Mouse (Mus musculus): ENCODE results near the gene Mta1.

Gene Mta1

GRCm38 (mm10) chr12:113098530-113099151 is 563 bp downstream of the Mta1 start:
- DNase-seq (ENCODE audit: low spot score), result no peak

GRCm38 (mm10) chr12:113099470-113100237 is 1.6 kb downstream of the Mta1 start:
- no peak for DNase-seq (ENCODE audit: low spot score)

DNA sequence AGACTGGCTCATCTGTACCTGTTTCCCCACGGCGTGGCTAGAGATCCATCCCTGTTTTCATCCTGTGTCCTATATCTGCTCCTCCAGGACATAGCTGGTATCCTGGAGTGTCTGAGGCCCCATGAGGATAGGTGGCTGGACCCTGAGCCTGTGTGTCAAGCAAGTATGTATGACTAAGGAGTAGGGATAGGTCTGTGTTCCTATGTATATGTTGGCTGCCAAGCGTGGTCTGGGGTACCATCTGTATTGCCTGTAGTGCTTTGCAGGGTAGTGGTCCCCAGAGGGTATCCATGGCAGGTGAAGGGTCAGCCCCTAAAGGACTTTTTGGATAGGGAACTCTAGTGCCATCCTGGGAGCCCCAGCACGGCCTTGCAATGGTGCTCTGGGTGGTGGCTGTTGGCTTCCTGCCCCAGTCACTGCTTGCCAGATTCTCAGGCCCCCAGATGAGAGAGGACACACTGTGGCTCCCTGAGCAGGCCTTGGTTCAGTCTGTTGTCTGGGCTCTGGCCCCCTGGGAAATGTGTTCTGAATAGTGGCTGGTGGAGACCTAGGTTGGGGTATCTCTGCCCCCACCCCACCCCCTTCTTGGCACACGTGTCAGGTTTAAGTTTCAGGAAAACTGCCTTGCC is 2.5 kb downstream of the Mta1 start:
- DNase-seq (ENCODE audit: low spot score), result no peak

GRCm38 (mm10) chr12:113101251-113101960 is 3.3 kb downstream of the Mta1 start:
- no peak for DNase-seq (ENCODE audit: low spot score)

GRCm38 (mm10) chr12:113102461-113102860 is 4.4 kb downstream of the Mta1 start:
- DNase-seq (ENCODE audit: low spot score), result no peak

DNA sequence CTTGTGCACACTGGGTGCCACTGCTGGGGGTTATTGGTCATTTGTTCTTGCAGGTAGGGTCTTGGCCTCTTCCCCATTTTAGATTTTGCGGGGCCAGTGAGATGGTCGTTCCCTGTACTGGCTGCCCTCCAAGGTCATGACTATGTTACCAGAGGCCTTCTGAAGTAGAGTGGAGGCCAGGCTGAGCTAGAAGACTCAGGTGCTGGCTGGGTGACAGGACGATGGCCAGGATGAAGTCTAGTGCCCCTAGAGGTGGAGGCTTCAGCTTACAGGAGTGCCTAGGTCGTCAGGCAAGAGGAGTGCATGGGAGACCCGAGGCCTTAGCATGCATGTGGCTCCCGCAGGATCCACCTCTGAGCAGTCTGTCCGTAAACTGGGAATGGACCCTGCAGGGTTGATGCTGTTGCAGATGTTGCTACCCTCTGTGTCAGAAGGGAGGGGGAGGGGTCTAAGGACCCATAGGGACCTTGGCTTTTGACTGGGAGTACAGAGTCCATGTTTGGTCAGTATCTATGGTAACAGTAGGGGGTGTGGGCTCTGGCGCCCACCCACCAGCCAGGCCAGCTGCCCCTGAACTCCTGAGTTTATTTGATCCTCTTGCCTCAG is 5.9 kb downstream of the Mta1 start:
- no peak for DNase-seq (ENCODE audit: low spot score)

DNA sequence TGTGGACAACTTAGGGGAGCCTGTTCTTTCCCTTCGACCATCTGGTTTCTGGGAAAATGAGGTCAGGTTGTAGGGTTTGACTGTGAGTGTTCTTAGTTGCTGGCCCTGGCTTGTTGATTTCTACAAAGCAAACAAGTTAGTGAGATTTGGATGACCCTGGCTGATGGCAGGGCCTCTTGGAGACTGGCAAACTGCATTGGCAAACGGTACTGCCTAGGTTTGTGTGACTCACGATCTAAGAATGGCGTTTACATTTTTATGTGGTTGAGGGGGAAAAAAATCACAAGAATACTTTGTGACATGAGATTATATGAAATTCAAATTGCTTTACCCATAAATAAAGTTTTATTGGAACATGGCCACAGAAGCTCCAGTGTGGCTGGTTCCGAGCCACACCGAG is 8.3 kb downstream of the Mta1 start:
- DNase-seq (ENCODE audit: low spot score), result no peak

GRCm38 (mm10) chr12:113107431-113108124 is 9.5 kb downstream of the Mta1 start:
- DNase-seq (ENCODE audit: low spot score), result no peak

GRCm38 (mm10) chr12:113108528-113109283 is 10.6 kb downstream of the Mta1 start:
- no peak for DNase-seq (ENCODE audit: low spot score)

DNA sequence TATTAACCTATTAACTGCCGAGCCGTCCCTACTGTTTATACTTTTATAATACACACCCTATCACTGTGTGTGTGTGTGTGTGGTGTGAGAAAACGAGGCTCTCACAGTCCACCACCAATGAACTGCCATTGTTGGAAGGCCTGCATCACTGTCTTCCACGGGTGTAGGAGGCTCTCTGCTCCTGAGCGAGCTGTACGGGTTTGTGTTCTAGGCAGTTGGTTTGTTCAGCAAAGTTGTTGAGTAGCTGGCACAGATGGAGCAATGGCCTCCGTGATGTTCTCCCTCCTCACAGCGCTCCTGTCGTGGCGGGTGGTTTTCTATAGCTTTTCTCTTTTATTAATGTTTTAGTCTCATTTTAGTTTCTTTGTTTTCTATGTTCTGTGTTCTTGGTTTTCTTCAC is 11.7 kb downstream of the Mta1 start:
- no peak for DNase-seq (ENCODE audit: low spot score)

DNA sequence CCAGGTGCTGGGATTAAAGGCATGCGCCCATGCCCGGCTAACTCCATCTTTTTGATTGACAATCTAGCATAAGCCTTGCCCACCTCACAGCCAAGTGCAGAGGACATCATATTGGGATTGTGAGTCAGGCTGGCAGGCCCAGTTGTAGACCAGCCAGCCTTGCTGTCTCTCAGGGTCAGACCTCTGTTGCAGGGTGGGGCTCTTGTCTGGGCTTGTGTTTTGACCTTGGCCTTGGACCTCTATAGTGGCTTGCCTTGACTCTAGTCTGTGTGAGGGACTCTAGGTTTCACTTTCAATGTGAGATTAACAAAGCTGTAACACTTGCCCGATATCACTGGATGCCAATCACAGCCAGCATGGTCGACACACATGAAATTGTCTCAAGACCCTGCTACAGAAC is 16.1 kb downstream of the Mta1 start:
- DNase-seq (ENCODE audit: low spot score), result no peak

DNA sequence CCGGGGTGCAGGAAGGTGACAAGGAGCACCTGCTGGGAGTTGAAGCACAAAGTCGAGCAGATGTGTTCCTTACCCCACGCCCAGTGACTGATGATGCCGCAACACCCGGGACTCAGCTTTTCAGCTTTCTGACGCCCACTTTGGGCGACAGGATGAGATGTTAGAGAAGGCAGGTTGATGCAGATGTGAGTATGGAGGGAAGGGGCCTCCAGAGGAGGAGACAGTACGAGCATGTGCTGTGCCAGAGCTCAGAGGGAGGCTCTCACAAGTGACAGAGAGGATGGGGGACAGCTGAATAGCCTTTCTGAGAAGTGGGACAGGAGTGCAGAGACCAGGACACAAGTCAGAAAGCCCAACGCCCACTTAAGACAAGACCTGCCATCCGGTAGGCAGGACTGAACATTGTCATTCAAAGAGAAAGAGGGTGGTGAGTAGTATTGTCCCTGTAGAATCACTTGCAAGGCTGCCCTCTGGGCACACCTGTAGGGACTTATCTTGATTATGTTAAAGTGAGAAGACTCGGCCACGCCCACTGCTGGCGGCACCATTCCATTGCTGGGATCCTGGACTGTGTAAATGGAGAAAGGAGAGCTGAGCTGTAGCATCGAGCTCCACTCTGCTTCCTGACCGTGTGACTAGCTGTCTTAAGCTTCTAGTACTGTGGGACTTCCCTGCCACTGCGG is 16.9 kb downstream of the Mta1 start:
- DNase-seq (ENCODE audit: low spot score), result no peak

DNA sequence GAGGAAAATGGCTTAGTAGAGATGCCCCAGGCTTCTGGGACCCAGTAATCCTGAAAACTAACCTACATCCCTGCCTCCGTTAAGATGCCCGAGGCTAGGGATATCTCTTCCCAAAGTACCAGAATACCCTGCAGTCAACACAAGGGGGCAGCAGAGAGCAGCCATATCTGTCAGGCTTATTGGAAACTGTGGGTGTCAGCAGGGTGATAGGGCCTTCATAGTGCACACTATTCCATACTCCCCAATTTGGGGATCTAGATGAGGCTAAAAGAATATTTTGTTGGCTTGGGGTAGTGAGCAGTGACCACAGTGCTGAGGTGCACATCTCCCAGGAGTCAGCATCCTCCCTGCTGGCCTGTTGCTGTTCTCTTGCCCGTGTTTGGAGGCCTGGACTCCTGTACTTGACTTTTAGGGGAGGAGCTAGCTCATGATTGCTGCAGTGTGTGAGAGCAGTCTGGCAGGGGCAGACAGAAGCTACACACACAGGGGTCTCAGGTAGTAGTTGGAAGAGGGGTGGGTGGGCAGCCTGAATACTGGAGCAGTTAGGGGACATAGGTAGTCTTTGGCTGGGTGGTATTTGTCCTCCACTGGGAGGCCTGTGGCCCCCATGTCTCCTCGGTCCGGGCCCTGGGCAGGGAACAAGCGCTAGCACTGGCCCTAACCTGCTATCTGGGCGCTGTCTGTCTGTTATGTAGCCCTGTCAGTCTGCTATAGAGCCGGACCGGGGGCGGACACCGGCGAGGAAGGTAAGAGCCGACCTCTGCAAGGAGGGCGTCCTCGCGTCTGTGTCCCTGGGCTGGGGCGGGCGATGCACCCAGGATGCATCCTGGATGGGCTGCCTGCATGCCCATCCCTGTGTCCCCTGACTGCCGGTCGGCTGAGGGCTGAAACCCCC is 21.7 kb downstream of the Mta1 start:
- DNase-seq (ENCODE audit: low spot score), result peak; percentile 77

DNA sequence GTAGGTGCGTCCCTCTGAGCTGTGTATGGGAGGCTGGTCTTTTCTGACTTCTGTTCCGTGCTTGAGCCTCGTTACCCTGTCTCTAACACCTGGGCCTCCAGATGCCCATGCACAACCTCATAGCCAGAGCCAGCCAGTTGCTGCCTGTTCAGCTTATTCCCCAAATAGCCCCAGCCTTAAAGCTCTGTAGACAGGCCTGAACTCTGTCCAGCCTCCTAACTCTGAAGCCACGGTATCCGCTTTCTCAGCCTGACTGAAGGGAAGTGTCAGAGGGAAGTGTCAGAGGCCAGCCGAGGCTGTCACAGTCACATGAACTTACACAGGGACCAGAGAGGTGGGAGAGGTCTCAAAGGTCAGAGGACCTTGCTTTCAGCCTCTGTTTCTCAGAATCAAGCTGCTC is 26.6 kb downstream of the Mta1 start:
- DNase-seq (ENCODE audit: low spot score), result no peak

DNA sequence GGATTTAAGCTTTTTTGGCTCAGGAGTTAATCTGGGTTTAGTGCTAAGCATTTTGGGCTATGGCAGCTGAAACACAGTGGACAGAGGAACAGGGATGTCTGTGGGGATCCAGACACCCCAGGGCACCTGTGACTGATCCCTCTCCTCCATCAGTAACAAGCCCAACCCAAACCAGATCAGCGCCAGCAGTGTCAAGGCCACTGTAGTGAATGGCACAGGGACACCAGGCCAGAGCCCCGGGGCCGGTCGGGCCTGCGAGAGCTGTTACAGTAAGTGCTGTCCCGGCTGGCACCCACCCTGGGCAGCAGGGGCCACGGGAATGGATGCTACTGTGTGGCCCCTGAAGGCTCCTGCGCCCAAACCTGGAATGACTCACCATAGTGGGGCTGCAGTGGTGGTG is 32.7 kb downstream of the Mta1 start:
- no peak for DNase-seq (ENCODE audit: low spot score)

GRCm38 (mm10) chr12:113131601-113132000 is 33.5 kb downstream of the Mta1 start:
- no peak for DNase-seq (ENCODE audit: low spot score)

- no peak for DNase-seq (ENCODE audit: low spot score)
These were observed 34.5 kb downstream of the Mta1 start for GRCm38 (mm10) chr12:113132567-113132966.

DNA sequence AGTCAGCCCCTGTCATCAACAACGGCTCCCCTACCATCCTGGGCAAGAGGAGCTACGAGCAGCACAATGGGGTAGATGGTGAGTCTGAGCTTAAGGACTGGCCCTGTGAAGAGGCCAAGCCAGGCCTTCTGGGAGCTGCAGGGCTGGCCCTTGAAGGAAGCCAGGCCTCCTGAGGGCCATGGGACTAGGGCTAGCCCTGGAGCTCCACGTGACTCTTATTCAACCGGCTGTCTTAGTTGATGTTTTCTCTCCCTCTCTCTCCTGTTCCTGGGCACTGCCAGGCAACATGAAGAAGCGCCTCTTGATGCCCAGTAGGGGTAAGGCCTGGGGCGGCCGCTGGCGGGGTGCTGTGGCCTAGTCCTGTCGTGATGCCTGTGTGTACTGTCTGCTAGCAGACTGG is 35.2 kb downstream of the Mta1 start:
- DNase-seq (ENCODE audit: low spot score), result no peak

- DNase-seq (ENCODE audit: low spot score), result no peak
These were observed 35.9 kb downstream of the Mta1 start for GRCm38 (mm10) chr12:113133861-113134403.

Measured in layer of hippocampus, adult 9-10 months (tissue).